Mouse (Mus musculus) urinary bladder, postnatal 4 days (tissue): ENCODE results near the gene Ebf3.

Source experiments
- DNase-seq, 2 experiments: peaks; one replicate each; pipeline ENCODE4 v3.0.0; 2021 to 2022; ENCODE audit warnings: low spot score in 2 of 2

Ebf3 gene

GRCm38 (mm10) chr7:137289290-137289957 is 24.8 kb downstream of the Ebf3 start:
- no peak for DNase-seq

- no peak for DNase-seq
Observed at GRCm38 (mm10) chr7:137278171-137278570, 36.1 kb downstream of the Ebf3 start.

GRCm38 (mm10) chr7:137277713-137278112 is 36.5 kb downstream of the Ebf3 start:
- no peak for DNase-seq

- DNase-seq, result no peak
Observed at GRCm38 (mm10) chr7:137272252-137272651, 42.0 kb downstream of the Ebf3 start.

GRCm38 (mm10) chr7:137268452-137269155 is 45.6 kb downstream of the Ebf3 start:
- no peak for DNase-seq

GRCm38 (mm10) chr7:137267441-137267840 is 46.8 kb downstream of the Ebf3 start:
- DNase-seq, result no peak

- DNase-seq, result no peak
Observed at GRCm38 (mm10) chr7:137266575-137266974, 47.7 kb downstream of the Ebf3 start.

GRCm38 (mm10) chr7:137262330-137262729 is 51.9 kb downstream of the Ebf3 start:
- DNase-seq, result no peak

- no peak for DNase-seq
Observed at GRCm38 (mm10) chr7:137246213-137246872, 67.9 kb downstream of the Ebf3 start.

- no peak for DNase-seq
Observed at GRCm38 (mm10) chr7:137244839-137245238, 69.4 kb downstream of the Ebf3 start.

GRCm38 (mm10) chr7:137240481-137240880 is 73.8 kb downstream of the Ebf3 start:
- no peak for DNase-seq

GRCm38 (mm10) chr7:137239542-137240133 is 74.6 kb downstream of the Ebf3 start:
- DNase-seq, result no peak

GRCm38 (mm10) chr7:137237419-137237818 is 76.8 kb downstream of the Ebf3 start:
- no peak for DNase-seq

- DNase-seq, result no peak
Observed at GRCm38 (mm10) chr7:137223823-137224222, 90.4 kb downstream of the Ebf3 start.

- no peak for DNase-seq
Observed at GRCm38 (mm10) chr7:137222831-137223505, 91.3 kb downstream of the Ebf3 start.

- DNase-seq, result no peak
Observed at GRCm38 (mm10) chr7:137221599-137221998, 92.6 kb downstream of the Ebf3 start.

- DNase-seq, result no peak
Observed at GRCm38 (mm10) chr7:137220436-137220835, 93.8 kb downstream of the Ebf3 start.

- no peak for DNase-seq
Observed at GRCm38 (mm10) chr7:137218706-137219105, 95.5 kb downstream of the Ebf3 start.

GRCm38 (mm10) chr7:137213444-137213843 is 100.8 kb downstream of the Ebf3 start:
- no peak for DNase-seq

- no peak for DNase-seq
Observed at GRCm38 (mm10) chr7:137211332-137211731, 102.9 kb downstream of the Ebf3 start.

- no peak for DNase-seq
Observed at GRCm38 (mm10) chr7:137209688-137210345, 104.4 kb downstream of the Ebf3 start.
